Mouse (Mus musculus) c-Kit-negative CD71-positive TER-119-positive erythroid progenitor cells, embryonic 14.5 days (primary cell): ENCODE measurements around the gene Lonp1.
A peak's percentile ranks its signal among the peaks of the same experiment; 100 is the strongest.
"Not testable (repeated sequence)": the region's sequence is repeated elsewhere in the genome, so short reads cannot be mapped to it uniquely, and the experiment has no call there.

Experiments used
- DNase-seq: peaks from one replicate; pipeline ENCODE4 v3.0.0-alpha.2; 2013; ENCODE audit warnings: low read depth, low spot score

Lonp1 gene

DNA sequence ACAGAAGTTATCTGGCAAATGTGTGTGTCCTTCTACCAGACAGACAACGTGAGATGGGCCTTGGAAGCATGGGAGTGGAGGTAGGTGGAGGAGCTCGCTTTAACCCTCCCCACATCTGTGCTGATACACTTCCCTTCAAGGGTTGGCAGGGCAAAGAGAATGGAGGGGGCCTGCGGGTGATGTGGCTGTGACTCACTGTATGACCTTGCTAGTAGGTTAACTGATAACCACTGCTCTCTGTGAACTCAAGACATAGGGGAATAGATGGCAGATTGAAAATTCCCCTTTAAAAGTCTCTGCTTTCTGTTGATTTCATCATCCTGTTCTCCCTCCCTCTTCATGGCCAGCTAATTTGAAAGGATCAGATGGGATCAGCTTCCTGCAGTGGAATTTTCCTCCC, 1.2 kb downstream of the Lonp1 start:
- DNase-seq = no peak

DNA sequence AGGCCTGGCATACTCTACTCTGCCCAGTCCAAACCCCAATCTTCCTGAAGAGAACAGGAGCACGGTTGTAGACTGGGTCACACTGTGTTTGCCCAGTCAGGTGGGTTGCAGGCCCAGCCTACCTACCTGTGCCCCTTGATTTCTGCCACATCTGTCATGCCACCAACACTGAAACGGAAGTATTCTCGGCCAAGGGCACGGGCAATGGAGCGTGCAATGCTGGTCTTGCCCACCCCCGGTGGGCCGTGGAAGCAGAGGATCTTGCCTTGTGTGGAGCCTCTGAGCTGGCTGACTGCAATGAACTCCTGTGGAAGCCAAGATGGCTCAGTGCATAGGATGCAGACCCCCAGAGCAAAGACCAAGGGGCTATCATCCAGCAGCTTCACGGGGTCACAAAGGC, 9.1 kb downstream of the Lonp1 start:
- no peak for DNase-seq

DNA sequence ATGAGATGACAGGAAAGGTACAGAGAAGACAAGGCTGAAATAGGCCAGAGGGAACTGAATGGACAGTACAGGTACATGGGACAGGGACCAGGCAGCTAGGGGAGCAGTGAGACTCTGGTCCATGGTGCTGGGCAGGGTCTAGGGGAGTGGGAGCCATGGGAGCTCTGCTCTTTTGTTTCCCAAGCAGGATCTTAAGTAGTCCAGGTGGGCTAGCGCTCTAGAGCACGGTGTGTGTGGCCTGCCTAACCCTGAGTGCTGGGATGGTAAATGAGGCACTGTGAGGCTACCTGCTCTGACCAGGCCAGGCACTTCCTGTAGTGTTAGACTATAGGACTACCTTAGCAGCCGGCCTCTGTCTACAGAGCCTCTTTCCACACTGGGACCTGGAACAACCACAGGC, 10.0 kb downstream of the Lonp1 start:
- no peak for DNase-seq

DNA sequence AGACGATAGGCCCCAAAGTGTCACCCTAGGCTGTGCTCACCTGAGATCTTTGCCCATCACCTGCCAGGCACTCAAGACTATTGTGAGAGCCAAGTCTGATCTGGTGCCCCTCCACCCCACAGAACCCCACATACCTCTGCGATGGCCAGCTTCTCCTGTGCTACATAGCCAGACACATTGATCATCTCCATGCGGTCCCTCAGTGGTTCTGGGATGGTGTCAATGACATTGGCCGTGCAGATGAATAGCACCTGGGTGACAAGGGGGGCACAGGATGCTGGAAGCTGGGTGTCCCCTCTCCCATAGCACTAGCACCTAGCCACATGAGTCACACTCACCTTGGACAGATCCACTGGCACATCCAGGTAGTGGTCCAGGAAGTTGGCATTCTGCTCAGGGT, 10.9 kb downstream of the Lonp1 start:
- DNase-seq = no peak

DNA sequence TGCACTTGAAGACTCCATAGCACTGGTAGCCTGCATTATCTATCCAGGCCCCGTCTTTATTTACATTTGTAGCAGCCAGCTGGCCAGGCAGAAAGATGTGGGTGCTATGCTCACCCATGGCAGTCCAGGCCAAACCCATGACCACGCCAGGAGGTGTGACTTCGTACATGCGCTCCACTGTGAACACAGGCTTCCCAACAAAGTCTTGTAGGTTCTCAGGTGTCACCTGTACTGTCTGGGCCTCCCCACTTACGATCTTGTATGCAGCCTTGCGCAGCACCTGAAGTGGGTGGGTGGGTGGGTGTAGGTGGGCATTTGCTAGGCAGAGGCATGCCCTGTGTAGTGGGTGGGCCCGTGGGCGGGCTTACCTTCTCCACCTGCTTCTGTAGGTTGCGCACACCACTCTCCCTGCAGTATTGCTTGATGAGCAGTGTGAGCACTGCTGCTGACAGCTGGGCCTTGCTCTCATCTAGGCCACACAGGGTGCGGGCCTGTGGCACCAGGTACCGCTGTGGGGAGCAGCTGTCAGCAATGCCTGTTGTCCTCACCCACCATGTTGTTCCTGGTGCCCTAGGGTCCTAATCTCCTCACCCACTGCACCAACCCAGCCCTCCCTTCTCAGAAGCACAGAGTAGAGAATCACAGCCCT, 11.4 kb downstream of the Lonp1 start:
- DNase-seq = no peak

DNA sequence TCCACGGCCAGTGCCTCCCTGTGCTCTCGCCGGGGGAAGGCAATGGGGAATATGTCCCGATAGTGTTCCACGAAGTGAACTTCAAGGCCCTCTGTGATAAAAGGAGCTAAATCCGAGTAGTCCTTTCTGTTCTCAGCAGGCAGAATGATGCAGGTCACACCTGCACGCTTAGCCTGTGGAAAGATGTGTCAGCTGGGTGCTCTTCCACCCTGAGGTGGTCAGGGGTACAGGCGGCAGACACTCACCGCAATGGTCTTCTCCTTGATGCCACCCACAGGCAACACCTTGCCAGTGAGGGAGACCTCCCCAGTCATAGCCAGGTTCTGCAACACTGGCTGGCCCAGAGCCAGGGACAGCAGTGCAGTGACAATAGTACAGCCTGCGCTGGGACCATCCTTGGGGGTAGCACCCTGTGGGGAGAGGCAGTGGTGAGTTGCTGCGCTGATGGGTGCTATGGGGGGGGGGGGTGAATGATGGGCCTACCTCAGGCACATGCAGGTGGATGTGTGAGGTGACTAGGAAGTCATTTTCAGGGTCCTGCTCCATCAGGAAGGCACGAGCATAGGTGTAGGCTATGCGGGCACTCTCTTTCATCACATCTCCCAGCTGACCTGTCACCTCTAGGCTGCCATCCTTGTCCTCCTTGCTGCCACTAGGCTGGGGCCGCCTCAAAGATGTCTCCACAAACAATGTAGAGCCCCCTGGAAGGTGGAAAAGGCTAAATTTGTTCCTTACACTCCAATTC, 12.1 kb downstream of the Lonp1 start:
- no peak for DNase-seq

DNA sequence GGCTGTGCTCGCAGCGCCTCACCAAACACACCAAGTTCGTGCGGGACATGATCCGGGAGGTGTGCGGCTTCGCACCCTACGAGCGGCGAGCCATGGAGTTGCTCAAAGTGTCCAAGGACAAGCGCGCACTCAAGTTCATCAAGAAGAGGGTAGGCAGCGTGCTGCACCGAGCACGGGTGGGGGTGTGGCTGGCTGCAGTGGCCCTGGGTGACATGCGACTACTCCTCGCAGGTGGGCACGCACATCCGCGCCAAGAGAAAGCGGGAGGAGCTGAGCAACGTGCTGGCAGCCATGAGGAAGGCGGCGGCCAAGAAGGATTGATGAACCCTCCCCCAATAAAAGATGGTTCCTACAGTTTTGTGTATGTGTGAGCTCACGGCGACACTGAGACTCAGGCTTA, 12.8 kb downstream of the Lonp1 start:
- DNase-seq = not testable (repeated sequence)

DNA sequence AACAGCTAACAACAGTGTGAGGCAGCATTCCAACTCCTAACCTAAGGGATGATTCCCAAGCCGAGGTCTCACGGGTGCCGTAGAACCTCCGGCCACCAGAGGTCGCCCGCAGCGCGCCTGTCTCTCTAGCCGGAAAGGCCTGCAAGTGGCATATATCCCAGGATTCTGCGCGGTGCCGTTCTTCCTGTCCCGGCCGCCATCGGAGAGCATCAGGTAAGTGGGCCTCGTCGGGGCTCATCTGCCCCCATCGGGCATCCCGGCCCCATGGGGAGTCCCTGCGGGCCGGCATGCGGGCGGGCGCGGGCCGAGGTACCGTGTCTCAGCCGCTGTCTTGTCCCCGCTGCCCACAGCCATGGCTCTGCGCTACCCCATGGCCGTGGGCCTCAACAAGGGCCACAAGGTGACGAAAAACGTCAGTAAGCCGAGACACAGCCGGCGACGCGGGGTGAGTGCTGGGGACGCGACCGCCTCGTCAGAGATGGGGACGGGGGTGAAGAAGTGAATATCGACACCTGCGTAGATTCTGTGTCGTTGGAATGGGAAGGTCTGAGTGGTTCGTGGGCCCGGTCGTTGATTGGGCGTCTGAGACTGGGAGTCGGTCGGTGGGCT, 13.3 kb downstream of the Lonp1 start, which contains the start of gene Rpl36:
Rpl36 (plus strand) TSS at position 181 of the 609 bp plus-strand sequence.
- DNase-seq = peak; percentile 81

DNA sequence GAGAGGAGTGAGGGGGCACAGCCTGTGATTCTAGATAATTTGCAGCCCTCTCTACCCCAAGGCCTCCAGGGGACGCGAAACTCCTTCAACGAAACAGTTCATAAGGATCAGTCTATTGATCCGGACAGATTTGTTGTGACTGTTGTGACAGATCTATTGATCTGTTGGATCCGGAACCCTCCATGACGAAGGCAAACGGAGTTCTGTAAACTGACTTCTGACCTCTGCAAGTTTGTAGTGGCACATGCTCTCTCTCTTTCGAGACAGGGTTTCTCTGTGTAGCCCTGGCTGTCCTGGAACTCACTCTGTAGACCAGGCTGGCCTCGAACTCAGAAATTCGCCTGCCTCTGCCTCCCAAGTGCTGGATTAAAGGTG, 14.1 kb downstream of the Lonp1 start:
- DNase-seq = not testable (repeated sequence)

DNA sequence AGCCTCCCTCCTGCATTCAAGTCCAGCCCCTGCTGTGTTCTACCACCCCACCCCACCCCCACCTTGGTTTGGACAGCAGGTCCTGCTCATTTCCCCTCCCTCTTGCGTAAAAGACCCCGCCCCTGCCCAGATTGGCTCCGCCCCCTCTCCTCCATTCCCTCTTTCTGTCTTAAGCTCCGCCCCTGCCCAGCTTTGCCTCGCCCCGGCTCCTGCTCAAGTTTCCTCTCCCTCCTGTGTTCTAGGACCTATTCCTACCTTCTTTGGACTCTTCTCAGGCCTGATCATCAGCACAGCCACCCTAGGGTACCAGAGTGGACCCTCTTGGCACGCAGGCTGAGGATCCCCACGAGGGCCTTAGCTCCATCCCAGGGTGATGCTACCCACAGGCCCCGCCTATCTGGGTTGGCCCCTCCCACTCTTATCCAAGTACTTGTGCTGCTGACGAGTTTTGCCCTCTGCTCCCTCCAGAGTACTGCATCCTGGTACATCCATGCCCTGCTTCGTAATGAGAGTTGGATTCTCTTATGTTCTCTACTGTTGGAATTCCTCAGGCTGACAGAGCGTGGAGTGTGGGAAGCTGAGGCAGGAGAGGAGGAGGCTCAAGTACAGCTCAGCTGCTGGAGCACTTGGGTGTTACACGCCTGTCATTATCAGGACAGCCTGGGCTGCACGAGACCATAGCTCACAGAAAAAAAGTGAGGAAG, 14.7 kb downstream of the Lonp1 start:
- peak; percentile 66 for DNase-seq

DNA sequence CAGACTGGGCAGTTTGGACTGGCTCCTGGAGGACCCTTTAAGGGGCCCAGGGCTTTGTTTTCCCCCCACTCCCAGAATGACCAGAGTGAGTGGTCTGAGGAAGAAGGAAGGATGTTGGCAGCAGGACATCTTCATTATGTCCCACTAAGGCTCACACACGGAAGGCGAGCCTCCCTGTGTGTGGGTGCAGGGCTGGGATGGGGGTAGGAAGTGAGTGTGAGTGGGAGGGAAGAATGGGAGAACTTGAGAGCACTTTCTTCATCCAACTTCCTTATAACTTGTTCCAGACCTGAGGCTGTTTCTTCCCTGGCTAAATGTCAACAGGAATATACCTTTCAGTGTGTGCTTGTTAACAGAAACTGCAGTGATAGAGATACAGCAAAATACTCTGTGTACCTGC, 15.4 kb downstream of the Lonp1 start:
- DNase-seq = no peak

DNA sequence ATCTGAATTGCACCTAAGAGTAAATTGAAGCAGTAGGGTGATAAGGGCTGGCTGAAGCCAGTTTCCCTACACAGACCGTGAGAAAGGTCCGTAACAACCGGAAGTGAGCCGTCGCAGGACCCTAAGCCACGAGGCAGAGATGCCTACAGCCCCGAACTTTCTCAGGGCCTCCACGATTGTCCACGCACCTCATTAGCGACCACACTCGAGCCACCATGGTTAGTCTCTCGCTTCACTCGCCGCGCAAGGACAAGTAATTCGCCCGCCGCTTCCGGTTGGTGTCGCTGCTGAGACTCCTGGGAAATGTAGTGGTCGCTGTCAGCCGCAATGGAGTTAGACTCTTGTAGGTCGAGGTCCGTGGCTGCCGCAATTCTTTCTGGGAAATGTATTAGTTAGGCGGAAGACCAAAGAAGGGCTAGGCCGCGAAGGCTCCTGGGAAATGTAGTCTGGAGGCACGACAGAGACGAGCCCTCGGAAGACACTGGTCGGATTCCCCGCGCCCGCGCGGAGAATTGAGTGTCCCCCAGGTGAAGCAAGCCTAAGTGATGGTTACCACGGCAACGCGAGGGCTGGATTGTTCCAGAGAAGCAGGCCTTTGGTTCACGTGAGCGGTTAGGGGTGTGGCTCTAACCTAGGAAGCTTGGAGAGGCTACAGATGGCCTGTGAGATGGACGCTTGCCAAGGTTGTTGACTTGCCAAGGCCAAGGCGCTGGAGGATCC, 17.1 kb downstream of the Lonp1 start, which contains the start of gene 2410015M20Rik:
2410015M20Rik (minus strand) TSS at position 320 of the 720 bp plus-strand sequence.
- peak; percentile 91 for DNase-seq

DNA sequence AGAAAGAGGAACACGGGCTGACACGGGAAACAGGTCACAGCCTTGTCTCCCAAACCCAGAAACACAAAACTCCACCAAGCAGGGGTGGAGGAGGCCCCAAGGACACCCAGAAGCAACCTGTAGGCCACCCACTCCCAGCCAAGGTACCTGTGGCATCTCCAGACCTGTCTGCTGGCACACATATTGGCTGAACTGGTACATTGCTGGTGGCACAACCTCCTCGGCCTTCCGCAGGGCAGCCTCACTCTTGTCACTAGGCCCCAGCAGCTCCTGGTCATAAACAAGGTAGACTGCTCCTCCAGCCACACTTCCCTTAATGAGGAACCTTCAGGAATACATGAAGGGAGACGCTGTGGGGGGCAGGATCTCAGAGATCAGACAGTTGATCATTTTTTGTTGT, 18.0 kb downstream of the Lonp1 start:
- no peak for DNase-seq

DNA sequence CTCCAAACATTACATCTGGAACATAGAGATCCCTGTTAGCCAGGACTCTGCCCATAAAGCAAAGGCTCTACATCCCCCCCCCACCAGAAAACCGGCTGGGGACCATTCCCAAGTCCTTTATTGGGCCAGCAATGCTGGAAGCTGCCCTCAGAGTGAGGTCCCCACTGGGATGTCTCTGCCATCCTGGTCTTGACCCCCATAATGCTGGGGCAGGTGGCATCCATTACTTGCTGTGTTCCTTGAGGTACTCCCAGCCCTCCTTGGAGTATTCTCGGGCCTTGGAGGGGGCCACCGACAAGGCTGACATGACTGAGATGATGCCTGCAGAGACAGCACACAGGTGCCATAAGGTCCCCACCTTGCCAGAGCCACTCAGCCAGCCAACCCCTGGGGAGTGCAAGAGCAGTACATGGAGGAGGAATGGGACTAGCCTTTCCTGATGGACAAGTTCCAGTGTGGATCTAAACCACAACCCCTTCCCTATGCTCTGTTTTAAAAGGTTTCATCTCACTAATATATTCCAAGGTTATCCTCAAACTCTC, 19.1 kb downstream of the Lonp1 start:
- DNase-seq = no peak

DNA sequence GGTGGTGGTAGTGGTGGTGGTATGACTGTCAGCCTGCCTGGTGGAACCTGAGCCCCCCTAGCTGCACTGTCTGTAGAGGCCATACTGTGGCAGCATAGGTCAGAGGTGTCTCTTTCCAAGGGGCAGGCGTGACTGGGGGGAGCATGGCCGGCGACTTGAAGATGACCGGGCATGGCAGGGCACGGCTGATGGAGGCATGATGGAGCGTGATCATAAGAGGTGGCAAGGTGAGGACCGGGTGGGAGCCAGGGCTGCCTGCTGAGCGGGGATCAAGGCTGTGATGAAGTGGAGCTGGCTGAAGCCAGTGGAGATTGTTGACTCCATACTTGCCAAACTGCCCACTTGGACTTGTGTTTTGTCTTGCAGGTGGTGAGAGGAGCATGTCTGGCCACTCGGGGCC, 21.3 kb downstream of the Lonp1 start:
- no peak for DNase-seq

DNA sequence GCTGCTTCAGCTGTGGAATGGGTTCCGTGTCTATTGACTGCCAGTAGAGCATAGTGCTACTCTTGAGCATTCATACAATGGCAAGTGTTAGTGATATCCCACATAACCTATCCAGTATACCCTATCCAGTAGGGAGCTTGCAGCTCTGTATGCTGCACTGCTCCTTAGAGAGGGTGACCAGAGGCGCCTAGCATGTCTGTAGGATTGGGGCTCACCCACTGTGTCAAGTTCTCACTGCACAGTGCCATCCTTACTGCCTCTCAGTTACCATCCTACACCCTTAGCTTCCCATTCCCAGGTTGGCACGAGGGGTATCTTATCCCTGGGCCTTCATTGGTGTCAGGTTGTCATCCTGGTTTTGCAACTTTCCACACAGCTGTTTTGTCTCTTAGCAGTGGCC, 22.3 kb downstream of the Lonp1 start:
- no peak for DNase-seq

DNA sequence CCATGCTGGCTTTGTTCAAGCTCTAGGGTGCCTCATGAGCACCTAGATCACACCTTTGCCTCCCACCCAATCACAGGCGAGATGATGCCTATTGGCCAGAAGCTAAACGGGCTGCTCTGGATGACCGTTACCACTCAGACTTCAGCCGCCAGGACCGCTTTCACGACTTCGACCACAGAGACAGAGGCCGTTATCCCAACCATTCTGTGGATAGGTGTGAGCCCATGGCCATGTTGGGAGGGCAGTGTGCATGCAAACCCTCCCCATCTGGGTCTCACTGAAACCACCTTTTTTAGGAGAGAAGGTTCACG, 22.7 kb downstream of the Lonp1 start:
- no peak for DNase-seq

DNA sequence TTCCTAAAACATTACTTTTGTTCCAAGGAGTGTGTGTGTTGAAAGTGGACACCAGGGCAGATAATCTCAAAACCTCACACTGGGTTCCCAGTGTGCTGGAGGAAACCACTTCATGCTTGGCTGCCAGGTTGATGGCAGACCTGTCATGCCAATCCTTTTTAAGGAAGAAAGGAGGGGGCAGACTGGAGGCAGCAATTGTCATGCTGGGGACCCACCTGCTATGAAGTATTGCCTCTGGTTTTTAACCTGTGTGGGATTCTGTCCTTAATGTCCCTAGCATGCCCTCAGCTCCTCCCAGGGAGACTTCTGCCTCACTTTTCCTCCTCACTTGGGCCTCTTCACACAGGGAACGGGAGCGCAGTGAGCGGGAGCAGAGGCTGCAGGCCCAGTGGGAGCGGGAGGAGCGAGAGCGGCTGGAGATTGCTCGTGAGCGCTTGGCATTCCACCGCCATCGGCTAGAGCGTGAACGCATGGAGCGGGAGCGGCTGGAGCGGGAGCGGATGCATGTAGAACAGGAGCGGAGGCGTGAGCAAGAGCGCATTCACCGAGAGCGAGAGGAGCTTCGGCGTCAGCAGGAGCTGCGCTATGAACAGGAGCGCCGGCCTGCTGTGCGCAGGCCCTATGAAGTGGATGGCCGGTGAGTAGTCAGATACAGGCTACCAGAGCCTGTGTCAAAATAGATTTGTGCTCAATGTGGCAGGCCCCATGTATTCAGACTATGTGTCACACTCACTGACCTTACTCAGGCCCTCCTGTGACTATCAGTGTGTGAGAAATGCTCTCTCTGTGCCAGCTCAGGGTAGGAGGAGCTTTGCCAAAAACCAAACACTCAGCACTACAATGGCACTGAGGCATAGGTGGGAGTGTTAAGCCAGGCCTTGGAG, 23.3 kb downstream of the Lonp1 start:
- DNase-seq = no peak

DNA sequence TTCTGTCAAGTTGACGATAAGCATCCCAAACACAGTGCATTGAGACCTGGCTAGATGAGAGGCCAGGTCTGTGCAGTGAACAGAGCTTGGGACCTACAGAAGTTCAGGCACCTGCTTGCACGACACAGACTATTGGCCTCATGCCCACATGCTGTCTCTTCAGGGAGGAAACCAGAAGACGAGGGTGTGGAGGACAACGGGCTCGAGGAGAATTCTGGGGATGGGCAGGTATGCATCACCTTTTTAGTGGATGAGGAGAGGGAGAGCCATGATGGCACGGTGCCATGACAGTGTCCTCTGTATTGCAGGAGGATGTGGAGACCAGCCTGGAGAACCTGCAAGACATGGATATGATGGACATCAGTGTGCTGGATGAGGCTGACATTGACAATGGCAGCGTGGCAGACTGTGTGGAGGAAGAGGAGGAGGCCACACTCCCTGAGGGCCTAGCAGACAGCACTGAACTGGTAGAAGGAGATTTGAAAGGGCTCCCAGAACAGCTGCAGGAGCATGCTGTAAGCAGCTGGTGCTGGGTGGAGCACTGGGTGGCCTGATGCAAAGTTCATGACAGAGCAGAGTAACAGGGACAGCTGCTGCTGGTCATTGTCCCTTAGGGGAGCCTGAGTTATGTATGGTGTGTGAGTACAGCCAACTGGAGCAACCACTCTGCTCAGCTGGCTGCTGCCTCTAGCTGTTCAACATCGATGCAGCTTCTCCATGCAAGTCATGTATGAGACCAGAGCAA, 33.0 kb downstream of the Lonp1 start:
- no peak for DNase-seq

DNA sequence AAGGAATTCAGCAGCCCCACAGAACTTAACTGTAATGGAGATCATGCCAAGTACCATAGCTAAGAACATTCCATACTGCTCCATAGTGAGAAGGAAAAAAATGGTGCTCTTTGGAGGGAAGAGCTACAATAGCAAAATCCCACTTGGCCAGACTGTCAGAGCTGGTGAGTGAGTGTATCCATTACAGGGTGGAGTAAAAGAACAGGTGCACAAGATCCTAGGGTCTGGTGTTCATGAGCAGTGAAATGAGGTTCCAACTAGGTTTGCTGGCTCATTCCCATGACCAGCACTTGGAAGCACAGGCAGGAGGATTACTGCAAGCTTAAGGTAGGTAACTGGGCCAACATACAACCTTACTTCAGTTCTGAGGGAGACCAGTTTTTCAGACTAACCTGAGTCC, 34.1 kb downstream of the Lonp1 start:
- no peak for DNase-seq
